Mouse (Mus musculus): ENCODE measurements around the gene Skiv2l. TPM values are rescaled to one million over a fixed set of nuclear protein-coding genes. Genes with fewer than 3 reads are reported as not detected.

Skiv2l gene
- polyA plus RNA-seq (2012; ENCODE audit: low replicate concordance), result 73.9 and 94.6 TPM in 2 replicates

DNA sequence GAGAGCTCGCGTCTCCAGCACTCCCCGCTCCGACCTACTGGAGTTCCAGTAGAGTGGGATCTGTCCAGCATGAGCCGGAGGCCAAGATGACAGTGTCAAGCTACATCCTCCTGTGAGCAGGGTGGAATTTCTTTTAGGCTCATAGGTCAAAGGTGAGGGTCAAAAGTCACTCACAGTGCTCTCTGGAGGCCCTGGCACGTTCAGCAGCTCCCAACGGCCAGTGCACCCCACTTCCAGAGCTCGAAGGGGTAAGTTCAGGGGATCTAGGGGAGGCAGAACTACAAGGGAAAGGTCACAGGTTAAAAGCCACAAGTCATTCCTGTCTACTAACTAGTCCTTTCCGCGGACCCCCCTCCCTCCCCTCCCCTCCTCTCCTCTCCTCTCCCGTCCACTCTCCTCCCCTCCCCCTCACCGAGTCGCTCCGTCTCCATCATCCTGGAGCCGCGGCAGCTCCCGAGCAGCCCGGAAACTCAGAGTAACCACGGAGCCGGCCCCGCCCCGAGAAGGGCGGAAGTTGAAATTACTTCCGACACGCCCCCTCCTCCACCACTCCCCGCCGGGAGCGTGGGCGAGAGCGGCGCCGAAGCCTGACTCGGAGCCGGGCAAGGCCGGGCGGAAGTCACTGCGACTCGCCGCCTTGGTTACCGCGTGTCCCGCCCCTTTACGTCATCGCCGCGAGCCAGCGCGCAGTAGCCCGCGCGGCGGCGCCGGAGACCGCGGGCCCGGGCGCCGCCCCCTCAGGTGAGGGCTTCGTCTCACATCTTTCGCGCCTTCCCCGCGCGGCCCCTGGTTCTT is at the start of gene Skiv2l, which contains the start of gene Nelfe:
Gene Skiv2l, minus strand, starts transcription at position 489 of the 795 bp plus-strand sequence.
Gene Nelfe, plus strand, starts transcription at position 670 of the 795 bp plus-strand sequence.

DNA sequence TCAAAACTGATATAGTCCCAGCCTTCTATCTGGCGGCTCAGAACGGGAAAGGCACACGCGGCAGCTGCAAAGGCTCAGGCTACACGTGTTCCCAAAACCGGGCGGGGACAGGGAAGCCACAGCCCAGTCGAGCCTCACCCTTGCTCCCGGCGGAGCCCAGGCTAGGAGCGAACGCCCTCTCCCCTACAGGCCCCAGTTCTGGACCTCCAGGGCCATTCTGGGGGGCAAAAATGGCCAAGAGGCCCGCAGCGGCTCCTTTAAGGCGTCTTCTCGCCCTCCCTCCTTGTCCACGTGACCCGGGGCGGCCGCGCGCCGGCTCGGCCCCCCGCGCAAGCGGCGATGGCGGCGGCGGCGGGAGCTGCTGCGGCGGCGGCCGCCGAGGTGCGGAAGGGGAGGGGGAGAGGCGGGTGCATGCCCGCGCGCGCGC is 48.2 kb upstream of the Skiv2l start, which contains the start of the genes C2 and Ehmt2:
Gene C2, minus strand, starts transcription at position 106 of the 427 bp plus-strand sequence.
Gene Ehmt2, plus strand, starts transcription at position 310 of the 427 bp plus-strand sequence.

DNA sequence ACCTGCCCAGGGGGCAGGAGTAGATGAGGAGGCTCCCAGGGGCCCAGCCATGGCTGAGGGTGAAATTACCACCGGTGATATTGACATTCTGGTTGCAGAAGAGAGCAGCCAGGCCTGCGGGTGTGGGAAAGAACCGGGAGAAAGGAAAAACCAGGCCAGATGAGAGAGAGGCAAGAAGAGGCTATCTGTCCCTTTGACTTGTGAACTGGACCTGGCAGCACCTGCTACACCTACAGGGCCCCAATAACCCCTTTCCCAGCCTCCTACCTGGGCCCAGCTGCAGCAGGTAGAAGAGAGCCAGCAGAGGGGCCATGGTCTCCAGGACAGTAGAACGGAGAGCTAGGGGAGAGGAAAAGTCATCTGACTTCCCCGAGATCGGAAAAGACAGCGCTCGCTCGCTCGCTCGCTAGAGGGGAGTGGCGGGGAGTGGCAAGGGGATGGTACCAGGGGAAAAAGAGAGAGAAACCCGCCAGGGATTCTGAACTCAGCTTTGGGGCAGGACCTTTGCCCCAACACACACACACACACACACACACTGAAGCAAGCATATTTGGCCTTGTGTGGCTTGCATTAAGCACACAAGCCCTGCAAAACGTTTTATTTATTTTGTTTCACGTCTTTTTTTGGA is 31.8 kb upstream of the Skiv2l start, which contains the start of gene Gm20547:
Gene Gm20547, minus strand, starts transcription at position 360 of the 628 bp plus-strand sequence.

DNA sequence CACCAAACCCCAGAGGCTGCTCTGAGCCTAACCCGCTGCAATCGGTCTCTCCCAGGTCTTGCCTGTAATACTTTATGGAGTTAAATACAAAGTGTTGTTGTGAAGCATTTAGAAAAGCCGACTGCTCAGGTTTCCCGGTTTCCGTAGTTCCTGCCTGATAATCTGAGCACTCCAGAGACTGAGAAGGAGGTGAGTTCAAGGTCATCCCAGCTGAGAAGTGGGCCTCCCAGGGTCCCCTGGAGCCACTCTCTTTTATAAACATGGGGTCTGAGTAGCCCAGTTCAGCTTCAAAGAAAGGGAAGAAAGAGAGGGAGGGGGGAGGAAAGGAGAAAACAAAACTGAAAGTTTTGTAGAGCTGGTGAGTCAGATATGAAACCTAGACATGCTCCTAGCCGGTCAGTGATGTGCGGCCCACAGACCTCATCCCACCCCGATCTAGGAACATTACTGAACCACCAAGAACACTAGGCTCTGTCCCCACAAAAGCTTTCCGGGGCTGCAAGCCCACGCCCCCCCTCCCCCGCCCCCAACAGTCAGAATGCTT is 29.4 kb upstream of the Skiv2l start, which contains the start of gene Zbtb12:
Gene Zbtb12, plus strand, starts transcription at position 148 of the 544 bp plus-strand sequence.

DNA sequence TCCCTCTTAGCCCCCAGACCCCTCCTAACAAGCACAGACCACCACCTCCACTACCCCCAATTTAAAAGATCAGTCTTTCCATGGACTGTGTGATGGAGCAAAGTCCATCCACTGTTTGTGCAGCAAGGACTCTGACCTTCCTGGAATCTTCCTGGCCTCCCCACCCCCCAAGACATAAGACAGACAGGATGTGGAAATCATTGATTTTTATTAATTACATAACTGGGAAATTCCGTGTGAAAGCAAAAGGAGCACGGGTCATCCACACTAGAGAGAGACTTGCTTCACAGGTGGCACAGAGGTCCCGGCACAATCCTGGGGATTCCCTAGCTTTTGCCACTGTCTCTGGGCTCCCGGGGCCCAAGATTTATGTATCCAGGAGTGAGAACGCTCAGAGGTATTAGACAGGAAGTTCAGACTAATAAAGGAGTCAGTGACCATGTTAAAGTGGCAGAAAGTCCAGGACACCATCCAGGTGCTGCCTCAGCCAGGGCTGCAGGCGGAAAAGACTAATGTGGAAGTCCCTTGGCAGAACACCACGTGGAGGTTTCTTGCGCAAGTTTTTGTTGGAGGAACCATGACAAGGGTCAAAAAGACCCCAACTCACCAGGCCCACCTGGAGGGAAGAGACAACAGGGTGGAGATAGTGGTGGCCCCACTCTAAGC is 12.5 kb upstream of the Skiv2l start, which contains the start of gene Cfb:
Gene Cfb, minus strand, starts transcription at position 103 of the 666 bp plus-strand sequence.

DNA sequence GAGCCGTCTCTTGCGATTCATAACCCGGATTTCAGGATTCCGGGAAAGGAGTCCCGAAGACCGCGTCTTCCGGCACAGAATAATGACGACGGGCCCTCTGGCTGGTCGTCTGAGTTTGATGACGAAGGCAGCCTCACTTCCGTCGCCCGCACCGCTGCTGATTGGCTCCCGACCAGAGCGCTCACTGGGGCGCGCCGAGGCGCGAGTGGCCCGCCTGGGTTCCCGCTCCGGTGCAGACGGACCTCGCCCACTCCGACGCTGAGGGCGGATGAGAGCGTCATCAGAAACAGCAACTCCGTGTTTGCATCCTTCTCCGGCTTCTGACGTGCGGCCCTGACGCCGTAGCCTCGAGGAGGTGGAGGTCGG is 13.2 kb downstream of the Skiv2l start, which contains the start of the genes Stk19 and Dxo:
Gene Stk19, minus strand, starts transcription at position 90 of the 366 bp plus-strand sequence.
Gene Dxo, plus strand, starts transcription at position 164 of the 366 bp plus-strand sequence.

DNA sequence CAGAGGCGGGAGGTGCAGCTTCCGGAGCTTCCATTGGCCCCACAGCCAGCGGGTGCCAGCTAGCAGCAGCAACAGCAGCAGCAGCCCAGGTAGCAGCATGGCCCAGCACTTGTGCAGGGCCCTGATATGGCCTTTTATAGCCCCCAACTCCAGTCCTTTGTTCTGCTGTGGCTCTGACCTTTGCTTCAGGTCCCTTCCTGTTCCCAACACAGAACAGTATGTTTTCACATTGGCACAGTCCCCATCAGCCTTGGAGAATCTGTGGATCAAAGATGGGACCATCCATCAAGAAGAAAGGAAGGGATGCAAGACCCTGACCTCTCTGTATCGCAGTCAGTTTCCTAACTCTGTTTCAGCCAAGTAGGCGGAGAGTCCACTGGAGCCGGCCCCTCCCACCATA is 45.7 kb downstream of the Skiv2l start, which contains the start of gene Cyp21a1:
Gene Cyp21a1, minus strand, starts transcription at position 261 of the 400 bp plus-strand sequence.

Other genes starting within 250 kb of the Skiv2l start
- gene Rnf5, start 246.5 kb downstream of the Skiv2l start, polyA plus RNA-seq (2012; ENCODE audit: low replicate concordance), result 44.1 and 76.3 TPM in 2 replicates
- gene Agpat1, start 245.9 kb downstream of the Skiv2l start, polyA plus RNA-seq (2012; ENCODE audit: low replicate concordance), result 143 and 230 TPM in 2 replicates
- gene Egfl8, start 234.2 kb downstream of the Skiv2l start, polyA plus RNA-seq (2012; ENCODE audit: low replicate concordance), result 1.2 and 1.3 TPM in 2 replicates
- gene Ppt2, start 221.7 kb downstream of the Skiv2l start, polyA plus RNA-seq (2012; ENCODE audit: low replicate concordance), result 77.8 and 82.6 TPM in 2 replicates
- 13.3 and 35.6 TPM in 2 replicates for gene Prrt1, start 220.7 kb downstream of the Skiv2l start, polyA plus RNA-seq (2012; ENCODE audit: low replicate concordance)
- 3.7 and 4.4 TPM in 2 replicates for gene Fkbpl, start 205.4 kb downstream of the Skiv2l start, polyA plus RNA-seq (2012; ENCODE audit: low replicate concordance)
- gene Atf6b, start 203.1 kb downstream of the Skiv2l start, polyA plus RNA-seq (2012; ENCODE audit: low replicate concordance), result 177 and 309 TPM in 2 replicates
- gene Tnxb, start 179.7 kb downstream of the Skiv2l start, polyA plus RNA-seq (2012; ENCODE audit: low replicate concordance), result 0.28 and 0.68 TPM in 2 replicates
- gene C4b, start 106.3 kb downstream of the Skiv2l start, polyA plus RNA-seq (2012; ENCODE audit: low replicate concordance), result 1.6 and 2.8 TPM in 2 replicates
- gene Cyp21a1, start 45.6 kb downstream of the Skiv2l start, polyA plus RNA-seq (2012; ENCODE audit: low replicate concordance), result 0.26 and 0.85 TPM in 2 replicates
- gene Stk19, start 13.3 kb downstream of the Skiv2l start, polyA plus RNA-seq (2012; ENCODE audit: low replicate concordance), result 35.1 and 41.2 TPM in 2 replicates
- gene Dxo, start 13.2 kb downstream of the Skiv2l start, polyA plus RNA-seq (2012; ENCODE audit: low replicate concordance), result 64.7 and 107 TPM in 2 replicates
- gene Nelfe, start 181 bp upstream of the Skiv2l start, polyA plus RNA-seq (2012; ENCODE audit: low replicate concordance), result 110 and 113 TPM in 2 replicates
- gene Cfb, start 12.3 kb upstream of the Skiv2l start, polyA plus RNA-seq (2012; ENCODE audit: low replicate concordance), result 0.42 and 1.0 TPM in 2 replicates
- 12.3 and 13.4 TPM in 2 replicates for gene Zbtb12, start 29.3 kb upstream of the Skiv2l start, polyA plus RNA-seq (2012; ENCODE audit: low replicate concordance)
- gene Gm20547, start 31.8 kb upstream of the Skiv2l start, polyA plus RNA-seq (2012; ENCODE audit: low replicate concordance), result 0.10 TPM in 1 of 2 replicates, not detected in the other
- gene C2, start 48.1 kb upstream of the Skiv2l start, polyA plus RNA-seq (2012; ENCODE audit: low replicate concordance), result 1.6 and 6.5 TPM in 2 replicates
- 299 and 719 TPM in 2 replicates for gene Ehmt2, start 48.3 kb upstream of the Skiv2l start, polyA plus RNA-seq (2012; ENCODE audit: low replicate concordance)
- gene Slc44a4, start 64.3 kb upstream of the Skiv2l start, polyA plus RNA-seq (2012; ENCODE audit: low replicate concordance), result not detected in 2 replicates
- 46.6 and 61.8 TPM in 2 replicates for gene Neu1, start 81.0 kb upstream of the Skiv2l start, polyA plus RNA-seq (2012; ENCODE audit: low replicate concordance)
- gene Hspa1b, start 109.0 kb upstream of the Skiv2l start, polyA plus RNA-seq (2012; ENCODE audit: low replicate concordance), result 3.0 and 6.4 TPM in 2 replicates
- not detected in 2 replicates for gene Gm20481, start 119.7 kb upstream of the Skiv2l start, polyA plus RNA-seq (2012; ENCODE audit: low replicate concordance)
- gene Hspa1a, start 121.9 kb upstream of the Skiv2l start, polyA plus RNA-seq (2012; ENCODE audit: low replicate concordance), result 0.68 and 2.2 TPM in 2 replicates
- gene Hspa1l, start 122.5 kb upstream of the Skiv2l start, polyA plus RNA-seq (2012; ENCODE audit: low replicate concordance), result not detected in 2 replicates
- gene Lsm2, start 131.7 kb upstream of the Skiv2l start, polyA plus RNA-seq (2012; ENCODE audit: low replicate concordance), result 51.7 and 75.3 TPM in 2 replicates
- gene Vars, start 150.8 kb upstream of the Skiv2l start, polyA plus RNA-seq (2012; ENCODE audit: low replicate concordance), result 768 and 1,214 TPM in 2 replicates
- 0.51 and 1.3 TPM in 2 replicates for gene Vwa7, start 166.4 kb upstream of the Skiv2l start, polyA plus RNA-seq (2012; ENCODE audit: low replicate concordance)
- gene Sapcd1, start 177.8 kb upstream of the Skiv2l start, polyA plus RNA-seq (2012; ENCODE audit: low replicate concordance), result 93.8 and 249 TPM in 2 replicates
- 54.6 and 127 TPM in 2 replicates for gene Msh5, start 196.5 kb upstream of the Skiv2l start, polyA plus RNA-seq (2012; ENCODE audit: low replicate concordance)
- 161 and 172 TPM in 2 replicates for gene Clic1, start 199.8 kb upstream of the Skiv2l start, polyA plus RNA-seq (2012; ENCODE audit: low replicate concordance)
- gene Ddah2, start 208.8 kb upstream of the Skiv2l start, polyA plus RNA-seq (2012; ENCODE audit: low replicate concordance), result 6.4 and 6.5 TPM in 2 replicates
- 0.17 TPM in 1 of 2 replicates, not detected in the other for gene Ly6g6c, start 215.2 kb upstream of the Skiv2l start, polyA plus RNA-seq (2012; ENCODE audit: low replicate concordance)
- 0.16 and 0.42 TPM in 2 replicates for gene Mpig6b, start 216.0 kb upstream of the Skiv2l start, polyA plus RNA-seq (2012; ENCODE audit: low replicate concordance)
- gene Ly6g6e, start 226.7 kb upstream of the Skiv2l start, polyA plus RNA-seq (2012; ENCODE audit: low replicate concordance), result not detected in 2 replicates
- gene Ly6g6d, start 227.9 kb upstream of the Skiv2l start, polyA plus RNA-seq (2012; ENCODE audit: low replicate concordance), result not detected in 2 replicates
- not detected in 2 replicates for gene Ly6g6f, start 235.4 kb upstream of the Skiv2l start, polyA plus RNA-seq (2012; ENCODE audit: low replicate concordance)
- gene Abhd16a, start 239.1 kb upstream of the Skiv2l start, polyA plus RNA-seq (2012; ENCODE audit: low replicate concordance), result 115 and 170 TPM in 2 replicates

Data from hematopoietic multipotent progenitor cell, adult 10-12 weeks (in vitro differentiated cells).